Mouse (Mus musculus) cerebellum, adult 9-11 months (tissue): ENCODE measurements at regions not wholly inside any gene's neighbourhood (a gene's known extent, or its start where the extent isn't known, plus 50 kb on each side); places are given as distances from the start of the nearest gene placed in this dataset.
"Not testable (repeated sequence)": the region's sequence is repeated elsewhere in the genome, so short reads cannot be mapped to it uniquely, and the experiment has no call there.

Experiments used
- DNase-seq: peaks from one replicate; pipeline ENCODE4 v3.0.0; 2022

DNA sequence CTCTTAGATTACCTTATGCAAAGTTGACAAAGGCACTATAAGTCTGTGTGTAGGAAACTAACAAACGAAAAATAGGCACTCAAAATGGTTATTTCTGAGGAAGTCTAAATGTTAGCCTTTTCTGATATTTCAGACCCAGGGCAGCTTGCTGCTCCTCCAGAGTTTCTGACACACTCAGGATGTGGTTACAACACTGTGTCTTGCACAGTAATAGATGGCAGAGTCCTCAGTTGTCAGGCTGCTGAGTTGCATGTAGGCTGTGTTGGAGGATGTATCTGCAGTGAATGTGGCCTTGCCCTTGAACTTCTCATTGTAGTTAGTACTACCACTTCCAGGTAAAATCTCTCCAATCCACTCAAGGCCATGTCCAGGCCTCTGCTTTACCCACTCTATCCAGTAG lies 1039.7 kb downstream of the Adam6a start:
- no peak for DNase-seq

GRCm38 (mm10) chr12:114587227-114587626 lies 1043.5 kb downstream of the Adam6a start:
- DNase-seq: no peak

- no peak for DNase-seq
These were observed 1054.0 kb downstream of the Adam6a start for GRCm38 (mm10) chr12:114597672-114598071.

- DNase-seq: no peak
These were observed 1065.5 kb downstream of the Adam6a start for GRCm38 (mm10) chr12:114609171-114609570.

DNA sequence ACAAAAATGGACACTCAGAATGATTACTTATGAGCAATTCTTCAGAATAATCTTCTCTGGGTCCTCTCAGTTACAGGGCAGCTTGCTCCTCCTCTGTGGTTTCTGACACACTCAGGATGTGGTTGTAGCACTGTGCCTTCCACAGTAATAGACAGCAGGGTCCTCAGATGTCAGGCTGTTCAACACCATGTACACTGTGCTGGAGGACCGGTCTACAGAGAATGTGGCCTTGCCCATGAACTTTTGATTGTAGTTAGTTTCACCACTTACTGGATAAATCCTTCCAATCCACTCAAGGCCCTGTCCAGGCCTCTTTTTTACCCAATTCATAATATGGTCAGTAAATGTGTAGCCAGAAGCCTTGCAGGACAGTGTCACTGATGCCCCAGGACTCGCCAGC lies 1068.4 kb downstream of the Adam6a start:
- DNase-seq: no peak

GRCm38 (mm10) chr12:114615179-114615578 lies 1071.5 kb downstream of the Adam6a start:
- no peak for DNase-seq

GRCm38 (mm10) chr12:114615712-114616111 lies 1072.0 kb downstream of the Adam6a start:
- DNase-seq: no peak

DNA sequence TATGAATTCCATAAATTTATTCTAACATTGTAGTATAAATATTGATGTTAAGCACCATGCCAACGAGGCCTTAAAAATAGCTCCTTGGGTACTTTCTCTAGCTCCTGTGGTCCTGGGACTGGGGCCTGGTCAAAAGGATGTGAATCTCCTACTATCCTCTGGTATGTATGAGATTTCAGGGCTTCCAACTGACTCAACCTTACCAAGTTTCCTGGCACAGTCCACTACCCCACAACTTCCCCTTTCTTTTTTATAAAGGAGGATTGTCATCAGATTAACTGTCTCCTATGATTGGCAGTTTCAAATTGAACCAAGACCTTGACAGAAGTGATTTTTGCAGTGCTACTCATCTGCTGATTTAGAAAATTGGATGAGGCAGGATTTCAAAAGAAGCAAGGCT lies 1097.4 kb downstream of the Adam6a start:
- DNase-seq: no peak

GRCm38 (mm10) chr12:114646372-114646771 lies 1102.7 kb downstream of the Adam6a start:
- no peak for DNase-seq

DNA sequence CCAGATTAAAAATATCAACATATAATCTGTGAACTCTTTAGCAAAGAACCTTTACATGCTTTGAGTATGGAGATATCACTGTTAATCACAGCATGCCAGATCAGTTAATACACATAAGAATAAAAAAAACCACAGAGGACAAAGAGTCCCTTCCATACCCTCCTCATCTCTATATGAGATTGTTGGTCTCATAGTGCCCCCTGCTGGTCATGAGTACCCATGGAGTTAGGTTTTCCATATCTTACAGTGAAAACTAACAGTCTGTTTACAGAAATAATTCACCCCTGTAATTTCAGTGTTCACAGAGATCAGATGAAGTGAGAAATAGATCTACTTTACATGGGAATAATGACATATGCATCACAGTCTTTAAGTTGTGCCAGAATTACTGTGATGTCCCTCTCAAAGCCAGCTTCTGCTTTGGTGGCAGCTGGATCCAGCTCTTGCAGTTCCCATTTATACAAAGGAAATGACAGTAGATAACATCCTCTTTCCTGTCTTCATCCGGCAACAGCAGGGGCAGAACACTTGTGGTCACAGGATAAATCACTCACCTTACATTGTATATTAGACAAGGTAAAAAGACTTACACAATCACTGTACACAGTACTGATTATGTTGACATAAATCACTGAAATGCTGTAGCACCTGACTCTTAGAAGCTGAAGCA lies 1106.9 kb downstream of the Adam6a start:
- DNase-seq: not testable (repeated sequence)

DNA sequence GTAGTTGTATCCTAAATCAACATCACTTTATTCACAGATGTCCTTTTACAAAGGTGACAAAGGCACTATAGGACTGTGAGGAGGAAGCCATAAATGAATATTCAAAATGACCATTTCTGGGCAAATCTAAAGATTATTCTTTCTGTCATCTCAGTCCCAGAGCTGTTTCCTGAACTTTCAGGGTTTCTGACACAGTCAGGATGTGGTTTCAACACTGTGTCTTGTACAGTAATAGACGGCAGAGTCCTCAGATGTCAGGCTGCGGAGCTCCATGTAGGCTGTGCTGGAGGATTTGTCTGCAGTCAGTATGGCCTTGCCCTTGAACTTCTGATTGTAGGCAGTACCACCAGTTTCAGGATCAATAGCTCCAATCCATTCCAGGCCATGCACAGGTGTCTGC lies 1113.4 kb downstream of the Adam6a start:
- DNase-seq: not testable (repeated sequence)
